Mouse (Mus musculus): Measurements from ENCODE around the gene Col8a2.

- TF ChIP-seq GATA1 (IDR thresholded peaks at IDR 0.05; ENCODE audit: borderline replicate concordance, low read length): no peak
- TF ChIP-seq CTCF (IDR thresholded peaks at IDR 0.05; ENCODE audit: low read depth, low read length): no peak
- TF ChIP-seq TAL1 (conservative IDR thresholded peaks at IDR 0.05; ENCODE audit: low read depth, low read length): no peak
- no peak for TF ChIP-seq POLR2AphosphoS5 (IDR thresholded peaks at IDR 0.05; ENCODE audit: insufficient replicate concordance, low read depth, low read length)
These were observed 46.6 kb upstream of the Col8a2 start for GRCm38 (mm10) chr4:126239862-126240475.
